Mouse (Mus musculus) testis, postnatal 14 days (tissue): ENCODE results near the gene Igf1.

ENCODE experiments used
- DNase-seq: peaks from one replicate; pipeline ENCODE4 v3.0.0; 2021; ENCODE audit warnings: low spot score

Gene Igf1

DNA sequence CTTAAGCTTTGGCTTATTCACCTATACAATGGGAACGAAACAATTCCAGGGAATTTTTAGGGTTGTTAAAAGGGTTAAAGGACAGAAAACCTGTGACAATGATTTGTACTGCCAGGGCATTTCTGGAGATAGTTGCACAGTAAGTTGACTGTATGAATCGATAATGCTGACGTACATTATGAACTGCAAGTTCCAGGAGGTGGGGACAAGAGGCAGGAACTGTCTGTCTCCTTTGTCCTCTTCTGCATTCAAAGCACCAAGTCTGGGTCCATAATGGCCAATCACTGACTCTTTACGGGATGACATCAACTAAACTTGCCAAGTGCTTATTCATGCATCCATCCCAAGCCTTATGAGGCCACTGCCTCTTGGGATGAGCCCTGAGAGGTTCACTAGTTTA lies 39.3 kb downstream of the Igf1 start:
- DNase-seq = no peak

DNA sequence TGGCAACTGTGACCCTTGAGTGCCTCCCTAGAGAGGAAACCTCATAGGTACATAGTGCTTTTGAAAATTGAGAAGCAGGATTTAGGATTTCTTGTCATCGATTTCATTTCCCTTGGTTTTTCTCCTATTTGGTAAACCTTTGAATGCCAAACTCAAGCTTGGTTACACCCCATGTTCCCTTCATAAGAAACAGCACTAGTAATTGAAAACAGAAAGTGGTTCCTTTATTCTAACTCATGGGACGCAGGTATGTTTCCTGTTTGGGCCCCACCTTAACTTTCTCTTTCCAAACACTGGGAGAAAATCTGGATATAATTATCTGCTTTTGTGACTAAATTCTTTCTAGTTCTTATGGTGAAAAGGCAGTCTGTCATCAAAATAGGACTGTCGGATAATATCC lies 40.8 kb downstream of the Igf1 start:
- no peak for DNase-seq

DNA sequence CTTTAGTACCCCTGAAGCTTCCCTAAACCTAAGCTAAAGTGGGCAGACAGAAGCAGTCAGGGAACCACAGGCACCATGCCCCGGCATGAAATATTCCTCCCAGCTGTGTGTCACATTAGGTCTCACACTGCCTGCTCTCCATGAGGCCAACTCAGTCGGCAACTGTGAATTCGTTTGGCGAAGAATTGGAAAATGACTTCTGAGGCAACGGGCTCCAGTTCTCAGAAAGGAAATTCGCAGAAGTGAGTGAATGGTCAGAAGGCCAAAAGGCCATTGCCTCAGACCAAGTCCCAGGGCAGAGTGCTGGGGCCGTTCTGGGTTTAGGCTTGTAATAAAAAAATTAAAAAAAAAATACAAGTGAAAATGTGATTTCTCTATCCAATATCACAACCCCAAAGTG lies 43.9 kb downstream of the Igf1 start:
- no peak for DNase-seq

DNA sequence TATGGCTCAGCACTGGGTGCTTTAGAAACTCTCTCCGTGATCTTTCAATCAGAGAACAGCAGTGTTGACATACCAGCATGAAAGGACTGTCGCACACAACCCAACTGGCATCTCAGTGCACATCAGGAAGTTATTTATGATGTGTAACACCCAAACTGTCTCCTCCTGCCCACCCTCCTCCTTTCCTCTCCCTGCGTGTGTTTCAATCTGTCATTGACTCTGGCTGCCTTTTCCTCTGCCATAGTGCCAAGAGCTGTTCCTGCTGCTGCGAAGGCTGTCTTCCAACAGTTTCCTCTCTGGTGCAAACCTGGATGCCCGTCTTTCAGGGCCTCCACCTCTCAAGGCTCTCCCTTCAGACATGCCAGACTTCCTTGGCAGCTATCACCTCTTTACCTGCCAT lies 46.3 kb downstream of the Igf1 start:
- no peak for DNase-seq

DNA sequence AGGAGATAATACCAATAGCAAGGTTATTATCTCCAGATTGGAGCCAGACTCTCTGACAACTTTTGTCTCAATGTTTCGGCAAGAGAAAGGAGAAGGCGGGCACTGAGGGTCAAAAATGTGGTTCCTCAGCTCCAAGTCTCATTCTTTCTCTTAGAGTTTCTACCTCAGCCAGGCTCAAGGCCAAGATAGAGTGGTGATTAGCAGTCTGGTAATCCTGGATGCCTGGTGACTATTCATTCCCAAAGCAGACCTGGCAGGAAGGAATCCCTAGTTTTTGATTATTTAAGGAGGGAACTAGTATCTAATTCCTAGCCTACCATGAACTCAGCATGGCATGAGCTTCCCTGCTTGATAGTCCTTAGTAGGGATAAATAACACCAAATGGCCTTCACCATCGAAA lies 47.0 kb downstream of the Igf1 start:
- no peak for DNase-seq

DNA sequence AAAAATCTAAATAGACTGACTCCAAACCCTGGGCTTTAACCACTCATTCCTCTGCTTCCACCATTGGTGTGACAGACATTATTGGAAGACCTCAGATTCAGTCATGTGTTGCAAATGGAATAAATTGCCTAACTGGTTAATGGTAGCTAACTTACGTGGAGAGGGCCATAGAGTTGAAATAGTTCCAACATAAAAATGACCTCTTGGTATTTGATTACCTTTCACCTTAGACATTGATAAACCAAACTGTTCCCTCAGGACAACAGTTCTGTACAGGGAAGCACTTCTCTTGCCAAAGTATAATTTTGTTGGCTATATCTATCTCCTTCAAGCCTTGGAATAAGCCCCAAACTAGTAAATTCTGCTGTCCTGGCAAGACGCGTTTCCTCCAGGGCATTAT lies 48.1 kb downstream of the Igf1 start:
- no peak for DNase-seq

DNA sequence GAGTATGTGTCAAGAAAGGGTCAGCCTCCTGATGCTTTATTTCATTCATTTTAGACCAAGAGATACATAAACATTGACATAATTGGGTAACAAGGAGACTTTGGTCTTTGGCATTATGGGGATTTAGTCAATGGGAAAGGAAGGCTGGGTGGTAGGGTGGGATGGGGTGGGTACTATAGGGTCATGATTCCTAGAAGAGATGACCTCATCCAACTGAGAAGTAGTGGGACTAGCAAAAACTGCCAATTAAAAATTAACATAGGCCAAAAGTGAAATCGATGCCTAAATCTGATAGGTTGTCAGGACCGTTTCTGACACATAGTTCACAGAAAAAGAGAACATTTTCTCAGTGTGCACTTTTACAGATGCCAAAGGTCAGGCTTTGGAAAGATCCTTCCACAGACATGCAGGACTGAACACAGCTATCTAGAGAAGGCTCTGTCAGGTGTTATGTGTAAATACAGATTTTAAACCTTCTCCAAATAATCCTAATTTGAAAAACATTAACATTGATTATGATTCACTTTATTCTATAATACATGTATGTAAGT lies 48.8 kb downstream of the Igf1 start:
- DNase-seq = no peak

DNA sequence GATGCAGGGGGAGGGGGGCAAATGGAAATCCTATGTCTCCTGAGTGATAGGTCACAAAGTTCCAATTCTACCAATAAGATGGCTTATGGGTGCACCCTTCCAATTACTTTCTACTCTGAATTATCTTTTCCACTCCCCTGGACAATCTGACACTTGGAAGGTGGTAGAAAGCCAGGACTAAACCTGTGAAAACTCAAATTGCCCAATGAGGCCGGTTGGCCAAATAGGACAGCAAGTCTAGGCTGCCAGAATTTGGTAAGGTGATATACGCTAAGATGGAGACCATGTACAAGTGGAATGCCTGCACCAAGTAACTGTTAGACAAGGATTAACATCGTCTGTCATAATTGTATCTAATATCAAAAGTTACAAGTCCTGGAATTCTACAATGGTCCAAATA lies 55.8 kb downstream of the Igf1 start:
- no peak for DNase-seq

DNA sequence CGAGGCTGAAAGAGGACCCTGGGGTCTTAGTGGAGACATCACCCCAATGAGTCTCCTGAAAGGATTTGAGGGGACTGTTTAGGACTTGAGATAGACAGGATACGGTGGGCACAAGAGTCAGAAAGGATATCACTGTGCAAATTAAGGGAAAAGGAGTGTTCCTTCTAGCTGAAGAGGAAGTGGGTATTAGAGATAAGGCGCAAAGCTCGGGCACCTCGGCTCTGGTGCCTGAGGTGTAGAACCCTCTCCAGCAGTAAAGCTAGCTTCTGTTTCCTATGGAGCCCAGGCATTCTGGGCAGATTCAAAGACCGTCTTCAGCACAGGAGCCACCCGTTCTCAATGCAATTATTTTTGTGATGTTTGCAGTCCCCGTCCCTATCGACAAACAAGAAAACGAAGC lies 56.9 kb downstream of the Igf1 start:
- DNase-seq = no peak

DNA sequence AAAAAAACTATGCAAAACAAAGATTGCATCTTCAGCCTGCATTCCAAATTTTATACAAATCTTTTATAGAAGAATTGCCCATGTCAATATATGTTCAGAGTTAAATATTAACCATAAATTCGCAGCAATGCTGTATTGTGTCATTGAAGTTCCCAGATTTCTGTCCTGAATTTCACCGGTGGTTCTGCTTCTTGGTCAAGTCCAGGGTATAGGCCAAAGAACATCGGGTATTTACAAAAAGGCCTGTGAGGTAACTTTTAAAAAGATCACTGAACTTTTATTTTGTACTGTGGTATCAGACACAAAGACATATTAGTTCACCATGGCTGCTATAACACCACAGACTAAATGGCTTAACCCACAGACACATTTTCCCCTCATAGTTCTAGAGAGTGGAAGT lies 57.7 kb downstream of the Igf1 start:
- DNase-seq = no peak

DNA sequence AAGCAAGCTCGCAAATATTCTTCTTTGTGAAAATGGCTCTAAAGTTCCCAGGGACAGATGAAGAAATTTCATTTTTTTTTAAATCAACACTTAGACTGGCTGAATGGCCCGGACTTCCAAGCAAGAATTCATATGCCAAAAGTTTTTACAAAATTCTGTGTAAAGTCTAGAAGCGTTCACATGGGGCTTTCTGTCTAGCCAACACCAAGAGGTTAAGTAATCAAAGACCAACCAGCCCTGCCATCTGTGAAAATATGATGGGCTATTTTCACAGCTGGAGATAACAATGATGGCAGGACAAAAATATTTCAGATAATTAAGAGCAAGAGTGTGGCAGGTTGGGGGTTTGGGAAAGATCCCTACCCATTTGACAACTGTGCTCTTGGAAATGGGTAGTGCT lies 64.2 kb downstream of the Igf1 start:
- no peak for DNase-seq

DNA sequence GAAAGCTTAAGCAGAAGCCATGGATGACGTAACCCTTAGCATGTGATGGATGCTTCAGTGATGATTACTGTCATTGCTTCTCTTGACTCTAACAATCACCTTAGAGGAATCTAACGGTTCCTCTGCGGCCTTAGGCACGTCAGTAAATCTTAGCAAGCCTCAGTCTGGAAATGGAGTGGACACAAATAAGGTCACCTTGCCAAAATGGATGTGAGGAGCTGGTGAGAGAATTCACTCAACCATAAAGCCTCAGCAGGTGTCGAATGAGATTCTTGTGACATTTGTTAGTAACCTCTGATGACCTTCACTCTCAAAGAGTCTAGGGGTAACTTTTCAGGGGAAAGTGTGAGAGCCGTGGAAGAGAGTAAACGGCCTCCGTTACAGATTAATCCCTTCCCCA lies 68.5 kb downstream of the Igf1 start:
- no peak for DNase-seq

DNA sequence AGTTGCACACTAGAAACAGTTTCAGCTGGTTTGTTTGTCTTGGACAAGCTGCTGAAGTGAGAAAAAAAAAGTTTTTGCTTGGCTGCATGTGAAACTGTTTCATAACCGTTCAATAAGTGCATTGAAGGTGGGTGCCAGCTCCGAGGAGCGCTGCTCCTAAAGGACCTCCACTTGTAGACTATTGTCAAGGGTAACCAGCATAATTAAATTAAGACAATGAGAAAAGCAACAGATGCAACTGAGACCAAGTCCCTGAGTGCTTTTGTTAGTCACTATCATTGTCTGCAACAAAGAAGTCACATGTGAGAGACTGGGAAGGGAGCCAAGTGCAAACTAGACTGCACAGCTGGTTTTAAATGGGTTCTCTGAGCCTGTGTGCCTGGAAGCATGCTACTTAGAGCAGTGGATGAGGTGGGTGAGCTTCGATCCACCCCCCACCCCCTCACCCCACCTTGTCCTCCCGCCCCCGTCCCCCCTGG lies 69.1 kb downstream of the Igf1 start:
- DNase-seq = peak; percentile 54

DNA sequence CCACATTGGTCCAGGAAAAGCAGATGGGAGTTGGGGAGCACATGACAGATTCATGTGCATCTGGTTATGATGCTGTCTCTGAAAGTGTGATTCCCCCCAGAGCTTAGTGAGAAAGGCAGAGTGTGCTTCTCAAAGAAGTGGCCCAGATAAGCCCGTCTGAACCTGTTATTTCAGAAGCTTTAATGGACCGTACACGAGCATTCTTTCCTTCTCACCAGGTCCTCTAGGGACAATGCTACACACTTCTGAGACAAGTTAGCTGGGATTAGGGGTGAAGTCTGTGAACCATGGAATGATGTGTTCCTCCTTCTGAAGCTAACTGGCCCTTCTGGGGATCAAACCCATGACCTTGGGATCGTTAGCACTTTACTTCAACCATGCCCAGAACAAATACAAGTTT lies 90.1 kb downstream of the Igf1 start:
- DNase-seq = no peak

DNA sequence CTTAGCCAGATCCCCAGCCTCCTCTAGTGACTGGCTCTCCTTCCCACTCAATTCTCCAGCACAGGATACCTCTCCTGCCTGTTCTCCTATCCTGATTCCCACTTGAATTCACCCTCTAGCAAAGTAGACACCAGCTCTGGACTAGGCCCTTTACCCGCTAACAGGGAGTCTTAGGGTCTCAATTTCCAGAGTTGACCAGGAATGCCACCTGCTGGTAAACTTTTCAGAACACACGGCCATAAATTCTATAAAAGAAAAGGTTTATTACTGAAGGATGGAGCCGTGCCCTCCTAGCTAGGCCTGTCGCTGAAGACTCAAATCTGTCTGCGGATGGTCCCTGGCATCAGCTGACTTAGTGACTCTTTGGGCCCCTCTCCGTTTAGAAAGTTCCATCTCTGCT lies 113.5 kb downstream of the Igf1 start:
- DNase-seq = no peak

DNA sequence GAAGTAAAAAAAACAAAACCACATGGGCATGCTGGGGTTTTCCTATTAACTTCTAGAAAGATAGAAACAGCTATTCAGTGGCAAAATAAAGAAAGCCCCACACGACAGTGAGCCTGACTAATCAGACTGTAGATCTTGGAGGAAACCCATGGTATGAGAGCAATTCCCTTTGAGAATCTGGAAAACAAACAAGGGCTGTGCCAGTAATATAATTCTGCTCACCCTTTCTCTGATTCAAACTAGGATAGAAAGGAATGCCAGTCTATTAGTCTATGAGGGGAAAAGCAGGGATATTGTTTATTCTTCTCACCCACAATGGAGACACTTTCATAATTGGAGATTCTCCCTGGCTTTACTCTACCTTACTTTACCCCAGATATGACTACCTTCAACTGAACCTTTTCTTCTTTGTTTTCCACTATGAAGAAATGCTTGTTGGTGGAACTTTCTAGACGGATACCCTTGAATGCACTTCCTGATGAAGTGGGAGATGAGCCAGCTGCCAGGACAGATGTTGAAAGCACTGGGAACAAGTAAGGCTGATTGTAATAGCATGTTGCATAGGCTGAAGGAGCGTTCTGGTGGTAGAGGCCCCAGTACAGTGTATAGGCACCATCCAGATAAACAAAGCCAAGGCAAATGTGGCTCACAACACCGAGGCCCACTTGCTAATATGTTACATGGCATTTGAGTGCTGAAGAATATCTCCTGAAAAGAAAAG lies 116.0 kb downstream of the Igf1 start:
- DNase-seq = no peak

DNA sequence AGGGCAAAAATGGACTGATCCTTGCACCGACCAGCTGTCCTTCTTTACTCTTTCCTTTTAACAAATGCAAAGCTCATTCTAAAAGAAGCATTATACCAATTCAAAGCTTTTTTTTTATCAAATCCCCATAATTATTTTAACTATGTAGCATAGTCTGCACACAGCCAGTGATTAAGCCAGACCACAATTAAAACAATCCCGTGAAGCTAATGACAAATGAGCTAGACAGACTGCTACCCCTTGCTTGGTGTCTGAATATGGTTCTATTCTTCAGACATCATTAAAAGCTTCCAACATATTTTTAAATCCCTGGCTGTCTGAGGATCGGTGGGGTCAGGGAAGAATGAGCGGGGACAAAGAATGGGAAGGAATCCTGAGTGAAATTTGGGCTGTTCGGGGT lies 127.3 kb downstream of the Igf1 start:
- no peak for DNase-seq

DNA sequence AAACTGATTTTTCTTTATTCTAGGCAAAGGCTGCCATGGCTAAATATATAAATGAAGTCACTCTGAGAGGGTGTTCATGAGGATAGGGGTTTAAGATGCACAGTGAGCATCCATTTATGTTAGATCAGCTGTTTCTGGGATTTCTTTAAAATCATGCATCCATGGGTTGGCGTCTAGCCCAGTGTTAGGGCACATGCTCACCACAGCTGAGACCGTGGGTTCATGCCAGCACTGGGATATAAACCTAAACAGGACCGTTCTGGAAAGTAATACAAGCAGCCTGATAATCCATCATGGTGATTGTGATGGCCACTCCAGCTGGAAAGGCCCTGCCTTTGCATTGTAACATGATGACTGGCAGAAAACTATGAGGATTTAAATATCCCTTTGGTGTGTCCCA lies 128.1 kb downstream of the Igf1 start:
- DNase-seq = no peak
